Mouse (Mus musculus) G1E (cell line): ENCODE data around the gene Ppm1g. TPM values are rescaled to one million over a fixed set of nuclear protein-coding genes. Genes with fewer than 3 reads are reported as not detected.

ENCODE experiments used
- ATAC-seq: 2 replicates; pipeline ENCODE4 v1.8.0; 2016; ENCODE audit warnings: mild to moderate bottlenecking; ENCODE audit not compliant: insufficient number of reproducible peaks, poor library complexity, low FRiP score, severe bottlenecking; ENCODE audit errors: extremely low read depth
- DNase-seq: peaks from one replicate; pipeline ENCODE4 v3.0.0; 2012; ENCODE audit warnings: low spot score
- H3K27me3 ChIP-seq: 2 replicates; pipeline ENCODE4 v1.6.1; 2012; ENCODE audit warnings: mild to moderate bottlenecking, low read length, inconsistent platforms; ENCODE audit not compliant: insufficient read depth
- H3K36me3 ChIP-seq: replicated peaks from 2 replicates; pipeline ENCODE3; 2012; ENCODE audit warnings: mild to moderate bottlenecking, inconsistent platforms
- H3K4me1 ChIP-seq: 2 replicates; pipeline ENCODE4 v1.6.1; 2012; ENCODE audit warnings: low read depth, low read length, inconsistent platforms, mixed read lengths; ENCODE audit not compliant: insufficient read depth
- H3K4me3 ChIP-seq: 2 replicates; pipeline ENCODE4 v1.5.1; 2012; ENCODE audit warnings: low read depth, mild to moderate bottlenecking, inconsistent platforms, low read length, moderate library complexity, mixed read lengths
- H3K9me3 ChIP-seq: replicated peaks from 2 replicates; pipeline ENCODE4 v1.6.1; 2012; ENCODE audit warnings: inconsistent platforms
- CTCF ChIP-seq: IDR thresholded peaks from 2 replicates; pipeline ENCODE4 v1.5.1; 2012; ENCODE audit warnings: low read depth, low read length, inconsistent platforms, mixed read lengths
- GATA1 ChIP-seq: IDR thresholded peaks from 2 replicates; pipeline ENCODE4 v1.6.1; 2012; ENCODE audit warnings: borderline replicate concordance, low read length, inconsistent platforms, mixed read lengths
- GATA2 ChIP-seq: IDR thresholded peaks from 2 replicates; pipeline ENCODE4 v1.6.1; 2012; ENCODE audit warnings: low read depth, low read length, inconsistent platforms, borderline replicate concordance
- POLR2AphosphoS5 ChIP-seq: IDR thresholded peaks from 2 replicates; pipeline ENCODE4 v1.6.1; 2012; ENCODE audit warnings: low read depth, low read length, inconsistent platforms; ENCODE audit not compliant: insufficient replicate concordance
- TAL1 ChIP-seq: conservative IDR thresholded peaks from 2 replicates; pipeline ENCODE4 v1.6.1; 2012; ENCODE audit warnings: low read depth, low read length, inconsistent platforms, mixed read lengths
- polyA plus RNA-seq: library from polyadenylated mRNA; stranded (reverse); fragments of >175 nt; gene quantifications from 2 replicates; pipeline ENCODE4 v1.2.3, GENCODE M21; 2012
- total RNA-seq, 2 experiments: library from RNA; stranded (forward) in 1 of 2; stranded (reverse) in 1 of 2; fragments of 200-1000 nt in 1 of 2; fragments of >200 nt in 1 of 2; fragmentation: Nextera tagmentation in 1 of 2; gene quantifications; 2 replicates each; pipeline ENCODE4 v1.2.3; 2014 to 2017

The Ppm1g gene
- total and polyA plus RNA-seq, 3 experiments, result 173 to 297 (median 176) TPM

GRCm38 (mm10) chr5:31242191-31242590 lies 21.7 kb upstream of the Ppm1g start:
- DNase-seq (no peak), ATAC-seq (no peak)
- no peaks in the 10 kb centered on the region for H3K9me3 ChIP-seq
- H3K36me3 ChIP-seq, result peaks cover 37% of the 10 kb centered on the region
- no peak overlapping the region; the same call in 1 of the 2 replicates for H3K4me3 ChIP-seq
- H3K4me1 ChIP-seq, result peaks cover 14% of the 10 kb centered on the region
- H3K27me3 ChIP-seq, result peaks cover 2% of the 10 kb centered on the region; the same call in 1 of the 2 replicates
- TF ChIP-seq TAL1 (no peak), CTCF (no peak), POLR2AphosphoS5 (no peak), GATA1 (no peak), GATA2 (no peak)

GRCm38 (mm10) chr5:31241522-31242034 lies 21.1 kb upstream of the Ppm1g start:
- no peaks in the 10 kb centered on the region for H3K9me3 ChIP-seq
- ATAC-seq (no peak), DNase-seq (no peak)
- peak overlapping the region; percentile 92 for H3K4me3 ChIP-seq
- peaks cover 14% of the 10 kb centered on the region for H3K4me1 ChIP-seq
- peaks cover 3% of the 10 kb centered on the region; the same call in 1 of the 2 replicates for H3K27me3 ChIP-seq
- TF ChIP-seq POLR2AphosphoS5 (no peak), TAL1 (no peak), CTCF (no peak)
- H3K36me3 ChIP-seq, result peaks cover 31% of the 10 kb centered on the region

GRCm38 (mm10) chr5:31240637-31241521 lies 20.4 kb upstream of the Ppm1g start, which contains the start of the genes Nrbp1 and Gm9970:
TSS of gene Nrbp1 (plus strand) at chr5:31240864.
TSS of gene Gm9970 (minus strand) at chr5:31241232.
- TF ChIP-seq TAL1, result no peak
- TF ChIP-seq CTCF, result no peak
- no peak for TF ChIP-seq GATA1
- TF ChIP-seq GATA2, result no peak
- no peak for TF ChIP-seq POLR2AphosphoS5
- Histone ChIP-seq H3K27me3 (peaks cover 3% of the 10 kb centered on the region; the same call in 1 of the 2 replicates), H3K9me3 (no peaks in the 10 kb centered on the region), H3K4me1 (peaks cover 14% of the 10 kb centered on the region), H3K4me3 (peak within 1 kb of the TSS; percentile 92), H3K36me3 (peaks cover 24% of the 10 kb centered on the region)
- peak; percentile 96 for DNase-seq
- ATAC-seq, result peak; percentile 95

GRCm38 (mm10) chr5:31226641-31227040 lies 6.2 kb upstream of the Ppm1g start:
- peaks cover 4% of the 10 kb centered on the region; the same call in 1 of the 2 replicates for H3K27me3 ChIP-seq
- no peak overlapping the region for H3K4me3 ChIP-seq
- TF ChIP-seq GATA2 (no peak), POLR2AphosphoS5 (no peak), GATA1 (no peak), CTCF (no peak), TAL1 (no peak)
- no peaks in the 10 kb centered on the region for H3K9me3 ChIP-seq
- no peak for ATAC-seq
- peaks cover 9% of the 10 kb centered on the region; the same call in 1 of the 2 replicates for H3K4me1 ChIP-seq
- no peak for DNase-seq
- no peaks in the 10 kb centered on the region for H3K36me3 ChIP-seq

GRCm38 (mm10) chr5:31222696-31223095 lies 2.2 kb upstream of the Ppm1g start:
- H3K4me1 ChIP-seq, result peaks cover 16% of the 10 kb centered on the region
- no peaks in the 10 kb centered on the region for H3K9me3 ChIP-seq
- no peak overlapping the region for H3K4me3 ChIP-seq
- H3K27me3 ChIP-seq, result no peaks in the 10 kb centered on the region
- DNase-seq (no peak), ATAC-seq (no peak)
- H3K36me3 ChIP-seq, result no peaks in the 10 kb centered on the region
- TF ChIP-seq POLR2AphosphoS5, result no peak
- no peak for TF ChIP-seq TAL1
- no peak for TF ChIP-seq GATA1
- TF ChIP-seq GATA2, result no peak
- TF ChIP-seq CTCF, result no peak

GRCm38 (mm10) chr5:31221304-31221945 lies 938 bp upstream of the Ppm1g start:
- TF ChIP-seq CTCF (peak; percentile 4; the same call in 1 of the 2 replicates), GATA2 (no peak)
- peak overlapping the region; percentile 99 for H3K4me3 ChIP-seq
- peaks cover 4% of the 10 kb centered on the region for H3K36me3 ChIP-seq
- H3K27me3 ChIP-seq, result no peaks in the 10 kb centered on the region
- ATAC-seq (0 out of 2 replicates have a peak, but pooled peaks have one; percentile 47), DNase-seq (peak; percentile 51)
- H3K4me1 ChIP-seq, result peaks cover 21% of the 10 kb centered on the region
- H3K9me3 ChIP-seq, result no peaks in the 10 kb centered on the region
